ENCODE assay signal across 29 mouse cellular contexts in the genomic region with DNA sequence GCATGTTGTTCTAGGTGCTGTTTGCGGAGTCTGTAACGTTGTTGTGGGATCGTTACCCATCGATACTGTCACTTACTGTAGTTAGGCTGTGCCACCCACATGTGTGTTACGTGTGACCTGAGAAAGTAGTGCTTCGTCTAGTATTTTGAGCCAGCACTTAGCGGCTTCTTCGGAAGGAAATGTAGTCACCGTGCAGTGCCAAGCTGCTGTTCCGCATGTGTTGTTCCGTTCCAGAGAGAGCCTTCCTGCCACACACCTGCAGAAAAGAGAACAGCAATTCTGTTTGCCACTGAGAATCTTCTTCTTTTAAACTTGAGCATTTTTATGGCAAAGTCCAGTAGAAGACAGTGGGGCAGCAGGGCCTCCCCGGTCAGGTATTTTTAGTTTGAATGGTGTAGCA.
DNase-seq lines count a peak whose midpoint lies in the region; ATAC-seq and TF ChIP-seq lines count a peak whose summit lies in the region.
"Had no signal": no experiment of that assay in that cellular context is flagged by ENCODE, and none has a peak within 500 bp of the region (broad histone marks: within the 10 kb centered on the region; RNA-seq: fewer than 3 reads in every experiment).

No protein-coding gene starts in this region.

- TF ChIP-seq EP300 in lung, postnatal 0 days (IDR thresholded peaks at IDR 0.05), result no peak

- H3K9ac ChIP-seq in lung, postnatal 0 days (replicated peaks; ENCODE audit: low read depth), result no peak overlapping the region
- H3K9ac ChIP-seq: embryonic facial prominence, embryonic 15.5 days; forebrain, embryonic 12.5 days; forebrain, postnatal 0 days; heart, embryonic 15.5 days; hindbrain, embryonic 14.5 days; liver, embryonic 13.5 days; midbrain, embryonic 12.5 days had no signal

- H3K27me3 ChIP-seq in lung, postnatal 0 days (replicated peaks; ENCODE audit: insufficient read depth, low read length), result no peaks in the 10 kb centered on the region
- H3K27me3 ChIP-seq: embryonic facial prominence, embryonic 15.5 days; forebrain, embryonic 12.5 days; heart, embryonic 15.5 days; liver, embryonic 13.5 days; megakaryocyte, embryonic 14.5 days; midbrain, embryonic 12.5 days had no signal

- no peaks in the 10 kb centered on the region for H3K36me3 ChIP-seq in lung, postnatal 0 days (ENCODE audit: insufficient read depth, low read length)
- H3K36me3 ChIP-seq: embryonic facial prominence, embryonic 10.5 days; embryonic facial prominence, embryonic 15.5 days; forebrain, embryonic 12.5 days; heart, embryonic 10.5 days; heart, embryonic 15.5 days; liver, embryonic 13.5 days; midbrain, embryonic 12.5 days had no signal

- H3K9me3 ChIP-seq in lung, postnatal 0 days (ENCODE audit: low read length), result no peaks in the 10 kb centered on the region
- H3K9me3 ChIP-seq: embryonic facial prominence, embryonic 10.5 days; embryonic facial prominence, embryonic 15.5 days; forebrain, embryonic 12.5 days; G1E; heart, embryonic 10.5 days; heart, embryonic 15.5 days; liver, embryonic 13.5 days; megakaryocyte, embryonic 14.5 days; midbrain, embryonic 12.5 days had no signal

- ATAC-seq in lung, postnatal 0 days, result no peak
- ATAC-seq: intestine, postnatal 0 days had no signal

- no peaks in the 10 kb centered on the region for H3K4me1 ChIP-seq in lung, postnatal 0 days (ENCODE audit: insufficient read depth, low read depth, low read length)
- H3K4me1 ChIP-seq: embryonic facial prominence, embryonic 15.5 days; heart, embryonic 15.5 days had no signal

- 90% methylated on average over 12 of the region's 12 CpGs for WGBS in lung, postnatal 0 days

- H3K27ac ChIP-seq in lung, postnatal 0 days (ENCODE audit: low read length), result no peak overlapping the region
- H3K27ac ChIP-seq: embryonic facial prominence, embryonic 10.5 days; embryonic facial prominence, embryonic 15.5 days; forebrain, embryonic 12.5 days; heart, embryonic 10.5 days; heart, embryonic 15.5 days; hindbrain, embryonic 14.5 days; liver, embryonic 13.5 days; midbrain, embryonic 12.5 days had no signal

- no peak overlapping the region for H3K4me2 ChIP-seq in lung, postnatal 0 days (replicated peaks; ENCODE audit: low read depth, low read length)
- H3K4me2 ChIP-seq: embryonic facial prominence, embryonic 15.5 days; forebrain, embryonic 12.5 days; heart, embryonic 15.5 days; hindbrain, embryonic 14.5 days; liver, embryonic 13.5 days; midbrain, embryonic 12.5 days had no signal

- peak; percentile 14 for DNase-seq in lung, postnatal 36 days
- DNase-seq in lung, postnatal 0 days (ENCODE audit: low spot score), result no peak
- DNase-seq in A20 (ENCODE audit: low read depth, low spot score), result peak; percentile 87
- peak; percentile 70 to 74 for DNase-seq in B cell, adult 2 months
- DNase-seq in spleen, postnatal 4 days (ENCODE audit: low spot score in 2 of 2), result peak; percentile 29 to 65
- DNase-seq in frontal cortex, adult 2 months (ENCODE audit: extremely low spot score in 1 of 2, low spot score in 1 of 2), result no peak
- no peak for DNase-seq in layer of hippocampus, postnatal 36 days
- DNase-seq: adrenal gland, postnatal 10 days; cerebellum, adult 8-10 months; cerebellum, postnatal 25 days; forebrain, postnatal 0 days; gastrocnemius, postnatal 10 days; kidney, adult 9 months; kidney, postnatal 10 days; liver, embryonic 13.5 days; lung, adult 18-20 months; lung, postnatal 14 days; retina, postnatal 1 day; right cerebral cortex, postnatal 14 days had no signal

- H3K4me3 ChIP-seq in lung, postnatal 0 days (ENCODE audit: low read depth, low read length), result no peak overlapping the region
- H3K4me3 ChIP-seq: embryonic facial prominence, embryonic 10.5 days; embryonic facial prominence, embryonic 15.5 days; forebrain, embryonic 12.5 days; heart, embryonic 10.5 days; heart, embryonic 15.5 days; liver, embryonic 13.5 days; megakaryocyte, embryonic 14.5 days; midbrain, embryonic 12.5 days had no signal

- no peak for TF ChIP-seq CTCF in lung, postnatal 0 days (IDR thresholded peaks at IDR 0.05)

Comparison
In these comparisons a context has a peak if more than half of its experiments do, and no peak if none do; other contexts are left out.
1. DNase-seq: peak in lung, postnatal 36 days (single experiment), A20 (single experiment), B cell, adult 2 months (2 of 2) and spleen, postnatal 4 days (2 of 2); none in lung, postnatal 0 days (single experiment), frontal cortex, adult 2 months (0 of 2) and layer of hippocampus, postnatal 36 days (0 of 2).